ENCODE assay signal across 11 mouse cellular contexts in genomic region chr4:134626350-134626749, GRCm38 (mm10).
DNase-seq lines count a peak whose midpoint lies in the region.
"Had no signal": no experiment of that assay in that cellular context is flagged by ENCODE, and none has a peak within 500 bp of the region (broad histone marks: within the 10 kb centered on the region; RNA-seq: fewer than 3 reads in every experiment).

No protein-coding gene starts in this region.

- peak; percentile 91 for DNase-seq in heart, adult 11 months
- no peak for DNase-seq in heart, adult 8-10 months (ENCODE audit: low spot score)
- peak; percentile 86 for DNase-seq in right cerebral cortex, adult 18-20 months
- no peak for DNase-seq in right cerebral cortex, postnatal 4 days
- peak; percentile 64 to 93 for DNase-seq in left cerebral cortex, postnatal 25 days (ENCODE audit: low spot score in 2 of 2)
- peak; percentile 67 for DNase-seq in testis, postnatal 14 days (ENCODE audit: low spot score)
- DNase-seq in adrenal gland, postnatal 4 days (ENCODE audit: low spot score in 2 of 2) = no peak
- no peak for DNase-seq in embryo, embryonic 10 days (ENCODE audit: low spot score)
- DNase-seq: B cell, adult 2 months; lung, postnatal 4 days; thymus, postnatal 25 days had no signal

- intact Hi-C loops in left cerebral cortex, postnatal 25 days (cut with DNase I) = loop anchor here (2.0 to 5.0 kb wide), 3 partner anchors 16 to 44 kb away; no protein-coding TSS in a partner anchor

Comparison
In these comparisons a context has a peak if more than half of its experiments do, and no peak if none do; other contexts are left out.
1. DNase-seq: peak in heart, adult 11 months (single experiment), right cerebral cortex, adult 18-20 months (single experiment), left cerebral cortex, postnatal 25 days (2 of 2) and testis, postnatal 14 days (single experiment); none in heart, adult 8-10 months (single experiment), right cerebral cortex, postnatal 4 days (single experiment), adrenal gland, postnatal 4 days (0 of 2) and embryo, embryonic 10 days (single experiment).